Mouse (Mus musculus): ENCODE measurements around the gene Fam49a. TPM values are rescaled to one million over a fixed set of nuclear protein-coding genes. Genes with fewer than 3 reads are reported as not detected.
A peak's percentile ranks its signal among the peaks of the same experiment; 100 is the strongest.

Gene Fam49a
- total RNA-seq, 1 experiment, result 10.1 TPM

DNA sequence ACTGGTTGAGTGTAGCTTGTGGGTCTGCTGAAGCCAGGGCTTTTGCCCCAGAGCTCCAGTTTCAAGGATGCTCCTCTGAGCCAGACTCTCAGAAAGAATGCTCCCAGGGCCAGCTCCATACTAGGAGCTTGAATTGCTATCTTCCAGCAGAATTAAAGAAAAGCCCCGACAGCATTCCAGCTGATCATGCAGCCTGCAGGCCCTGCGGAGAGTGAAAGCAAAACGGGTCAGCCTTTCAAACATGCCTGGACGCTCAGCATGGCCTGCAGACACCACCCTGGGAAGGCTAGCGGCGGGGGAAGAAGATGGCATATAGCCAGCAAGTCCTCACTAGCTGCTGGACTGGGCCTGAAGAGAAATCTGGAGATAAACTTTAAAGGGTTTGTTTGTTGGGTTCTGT, 55.0 kb downstream of the Fam49a start:
- TF ChIP-seq CHD2 (IDR thresholded peaks at IDR 0.05; ENCODE audit: low read depth, low read length), result no peak
- TF ChIP-seq ZNF384 (IDR thresholded peaks at IDR 0.05; ENCODE audit: low read depth, low read length), result no peak
- no peak for TF ChIP-seq MAFK (IDR thresholded peaks at IDR 0.05; ENCODE audit: insufficient read depth, low read depth, low read length)
- no peak for TF ChIP-seq ZC3H11A (IDR thresholded peaks at IDR 0.05; ENCODE audit: borderline replicate concordance, low read depth, low read length)
- no peak for TF ChIP-seq HCFC1 (IDR thresholded peaks at IDR 0.05; ENCODE audit: borderline replicate concordance, insufficient read depth, low read length)

GRCm38 (mm10) chr12:12317606-12318005, 55.7 kb downstream of the Fam49a start:
- H3K4me3 ChIP-seq (ENCODE audit: insufficient read depth in 1 of 2, low read depth in 1 of 2, low read length in 2 of 2, poor library complexity in 1 of 2, severe bottlenecking in 1 of 2), result no peak overlapping the region
- TF ChIP-seq ZNF384 (IDR thresholded peaks at IDR 0.05; ENCODE audit: low read depth, low read length), result no peak
- TF ChIP-seq ZC3H11A (IDR thresholded peaks at IDR 0.05; ENCODE audit: borderline replicate concordance, low read depth, low read length), result no peak
- no peak for TF ChIP-seq HCFC1 (IDR thresholded peaks at IDR 0.05; ENCODE audit: borderline replicate concordance, insufficient read depth, low read length)
- no peak for TF ChIP-seq MAFK (IDR thresholded peaks at IDR 0.05; ENCODE audit: insufficient read depth, low read depth, low read length)
- TF ChIP-seq CHD2 (IDR thresholded peaks at IDR 0.05; ENCODE audit: low read depth, low read length), result no peak
- peaks cover 7 to 36% of the 10 kb centered on the region in 2 experiments for H3K4me1 ChIP-seq (ENCODE audit: control insufficient read depth in 2 of 2, insufficient read depth in 2 of 2, low read length in 2 of 2, poor library complexity in 1 of 2)
- no peak overlapping the region for H3K27ac ChIP-seq (ENCODE audit: insufficient read depth, low read depth, low read length, poor library complexity, severe bottlenecking)
- H3K9me3 ChIP-seq (ENCODE audit: control insufficient read depth, insufficient read depth, low read depth, low read length), result no peaks in the 10 kb centered on the region
- no peak for DNase-seq (ENCODE audit: low read depth, low spot score)
- in situ Hi-C loops (cut with MboI; ENCODE audit: low sequenced_read_pairs in 2 of 2, unreplicated experiment in 2 of 2), result loop anchor here in 1 of 2 experiments (5.0 kb wide), 1 partner anchor 145 kb away; no protein-coding TSS in a partner anchor
- peaks cover 7% of the 10 kb centered on the region; the same call in 1 of the 2 replicates for H3K36me3 ChIP-seq (ENCODE audit: control insufficient read depth, insufficient read depth, low read length, poor library complexity, severe bottlenecking)
- H3K9ac ChIP-seq (ENCODE audit: insufficient read depth, low read depth, low read length, poor library complexity, severe bottlenecking), result peak overlapping the region; percentile 45

More for the DNA sequence above, 55.0 kb downstream of the Fam49a start:
- no peak for DNase-seq (ENCODE audit: low read depth, low spot score)
- Histone ChIP-seq H3K27ac (ENCODE audit: insufficient read depth, low read depth, low read length, poor library complexity, severe bottlenecking) (no peak overlapping the region), H3K36me3 (ENCODE audit: control insufficient read depth, insufficient read depth, low read length, poor library complexity, severe bottlenecking) (peaks cover 7% of the 10 kb centered on the region; the same call in 1 of the 2 replicates), H3K4me1 (ENCODE audit: control insufficient read depth in 2 of 2, insufficient read depth in 2 of 2, low read length in 2 of 2, poor library complexity in 1 of 2) (peaks cover 7 to 36% of the 10 kb centered on the region in 2 experiments), H3K9ac (ENCODE audit: insufficient read depth, low read depth, low read length, poor library complexity, severe bottlenecking) (peak overlapping the region; percentile 43; the same call in 1 of the 2 replicates), H3K4me3 (ENCODE audit: insufficient read depth in 1 of 2, low read depth in 1 of 2, low read length in 2 of 2, poor library complexity in 1 of 2, severe bottlenecking in 1 of 2) (no peak overlapping the region), H3K9me3 (ENCODE audit: control insufficient read depth, insufficient read depth, low read depth, low read length) (no peaks in the 10 kb centered on the region)
- in situ Hi-C loops (cut with MboI; ENCODE audit: low sequenced_read_pairs in 2 of 2, unreplicated experiment in 2 of 2), result loop anchor here in 1 of 2 experiments (5.0 kb wide), 1 partner anchor 145 kb away; no protein-coding TSS in a partner anchor

DNA sequence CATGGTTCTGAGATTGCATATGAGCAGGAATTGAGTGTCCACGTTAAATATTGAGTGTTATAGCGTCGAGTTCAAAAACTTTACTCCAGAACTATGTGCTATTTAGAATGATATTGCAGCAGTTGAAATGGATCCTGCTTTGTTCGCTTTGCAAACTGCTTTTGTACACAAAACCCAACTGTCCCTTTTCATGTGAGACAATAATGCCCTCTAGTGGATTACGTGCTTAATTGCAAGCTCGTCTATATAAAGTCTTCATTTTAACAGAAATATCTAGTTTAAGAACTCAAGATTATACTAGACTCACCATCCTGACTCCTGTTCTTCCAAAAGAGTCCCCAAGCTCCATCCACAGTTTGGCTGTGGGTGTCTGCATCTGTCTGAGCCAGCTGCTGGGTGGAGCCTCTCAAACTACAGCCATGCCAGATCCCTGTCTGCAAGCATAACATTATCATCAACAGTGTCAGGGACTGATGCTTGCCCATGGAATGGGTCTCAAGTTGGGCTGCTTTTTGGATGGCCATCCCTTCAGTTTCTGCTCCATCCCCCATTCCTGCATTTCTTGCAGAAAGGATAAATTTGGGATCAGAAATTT, 56.3 kb downstream of the Fam49a start:
- in situ Hi-C loops (cut with MboI; ENCODE audit: low sequenced_read_pairs in 2 of 2, unreplicated experiment in 2 of 2), result loop anchor here in 1 of 2 experiments (5.0 kb wide), 1 partner anchor 146 kb away; no protein-coding TSS in a partner anchor
- H3K27ac ChIP-seq (ENCODE audit: insufficient read depth, low read depth, low read length, poor library complexity, severe bottlenecking), result no peak overlapping the region
- H3K9me3 ChIP-seq (ENCODE audit: control insufficient read depth, insufficient read depth, low read depth, low read length), result no peaks in the 10 kb centered on the region
- TF ChIP-seq ZNF384 (IDR thresholded peaks at IDR 0.05; ENCODE audit: low read depth, low read length) (no peak), ZC3H11A (IDR thresholded peaks at IDR 0.05; ENCODE audit: borderline replicate concordance, low read depth, low read length) (peak; percentile 90)
- H3K9ac ChIP-seq (ENCODE audit: insufficient read depth, low read depth, low read length, poor library complexity, severe bottlenecking), result no peak overlapping the region
- peaks cover 7 to 34% of the 10 kb centered on the region in 2 experiments for H3K4me1 ChIP-seq (ENCODE audit: control insufficient read depth in 2 of 2, insufficient read depth in 2 of 2, low read length in 2 of 2, poor library complexity in 1 of 2)
- H3K36me3 ChIP-seq (ENCODE audit: control insufficient read depth, insufficient read depth, low read length, poor library complexity, severe bottlenecking), result peaks cover 5% of the 10 kb centered on the region; the same call in 1 of the 2 replicates
- DNase-seq (ENCODE audit: low read depth, low spot score), result no peak
- no peak overlapping the region for H3K4me3 ChIP-seq (ENCODE audit: insufficient read depth in 1 of 2, low read depth in 1 of 2, low read length in 2 of 2, poor library complexity in 1 of 2, severe bottlenecking in 1 of 2)

GRCm38 (mm10) chr12:12320693-12321092, 58.8 kb downstream of the Fam49a start:
- no peak overlapping the region for H3K27ac ChIP-seq (ENCODE audit: insufficient read depth, low read depth, low read length, poor library complexity, severe bottlenecking)
- in situ Hi-C loops (cut with MboI; ENCODE audit: low sequenced_read_pairs in 2 of 2, unreplicated experiment in 2 of 2), result loop anchor here in 1 of 2 experiments (5.0 to 10.0 kb wide), 2 partner anchors 77 to 894 kb away; no protein-coding TSS in a partner anchor
- H3K9ac ChIP-seq (ENCODE audit: insufficient read depth, low read depth, low read length, poor library complexity, severe bottlenecking), result no peak overlapping the region
- H3K4me1 ChIP-seq (ENCODE audit: control insufficient read depth in 2 of 2, insufficient read depth in 2 of 2, low read length in 2 of 2, poor library complexity in 1 of 2), result peaks cover 7 to 25% of the 10 kb centered on the region in 2 experiments; a peak in 3 of 4 replicates
- DNase-seq (ENCODE audit: low read depth, low spot score), result no peak
- no peaks in the 10 kb centered on the region for H3K36me3 ChIP-seq (ENCODE audit: control insufficient read depth, insufficient read depth, low read length, poor library complexity, severe bottlenecking)
- H3K9me3 ChIP-seq (ENCODE audit: control insufficient read depth, insufficient read depth, low read depth, low read length), result no peaks in the 10 kb centered on the region
- no peak for TF ChIP-seq ZC3H11A (IDR thresholded peaks at IDR 0.05; ENCODE audit: borderline replicate concordance, low read depth, low read length)
- TF ChIP-seq MAFK (IDR thresholded peaks at IDR 0.05; ENCODE audit: insufficient read depth, low read depth, low read length), result no peak
- no peak for TF ChIP-seq HCFC1 (IDR thresholded peaks at IDR 0.05; ENCODE audit: borderline replicate concordance, insufficient read depth, low read length)
- TF ChIP-seq CHD2 (IDR thresholded peaks at IDR 0.05; ENCODE audit: low read depth, low read length), result no peak
- no peak for TF ChIP-seq ZNF384 (IDR thresholded peaks at IDR 0.05; ENCODE audit: low read depth, low read length)
- no peak overlapping the region for H3K4me3 ChIP-seq (ENCODE audit: insufficient read depth in 1 of 2, low read depth in 1 of 2, low read length in 2 of 2, poor library complexity in 1 of 2, severe bottlenecking in 1 of 2)
